Mouse (Mus musculus): ENCODE measurements around the gene Ttyh3. TPM values are rescaled to one million over a fixed set of nuclear protein-coding genes. Genes with fewer than 3 reads are reported as not detected.

Gene Ttyh3
- polyA plus RNA-seq, 1 experiment from 2014 or later = 51.4 TPM

DNA sequence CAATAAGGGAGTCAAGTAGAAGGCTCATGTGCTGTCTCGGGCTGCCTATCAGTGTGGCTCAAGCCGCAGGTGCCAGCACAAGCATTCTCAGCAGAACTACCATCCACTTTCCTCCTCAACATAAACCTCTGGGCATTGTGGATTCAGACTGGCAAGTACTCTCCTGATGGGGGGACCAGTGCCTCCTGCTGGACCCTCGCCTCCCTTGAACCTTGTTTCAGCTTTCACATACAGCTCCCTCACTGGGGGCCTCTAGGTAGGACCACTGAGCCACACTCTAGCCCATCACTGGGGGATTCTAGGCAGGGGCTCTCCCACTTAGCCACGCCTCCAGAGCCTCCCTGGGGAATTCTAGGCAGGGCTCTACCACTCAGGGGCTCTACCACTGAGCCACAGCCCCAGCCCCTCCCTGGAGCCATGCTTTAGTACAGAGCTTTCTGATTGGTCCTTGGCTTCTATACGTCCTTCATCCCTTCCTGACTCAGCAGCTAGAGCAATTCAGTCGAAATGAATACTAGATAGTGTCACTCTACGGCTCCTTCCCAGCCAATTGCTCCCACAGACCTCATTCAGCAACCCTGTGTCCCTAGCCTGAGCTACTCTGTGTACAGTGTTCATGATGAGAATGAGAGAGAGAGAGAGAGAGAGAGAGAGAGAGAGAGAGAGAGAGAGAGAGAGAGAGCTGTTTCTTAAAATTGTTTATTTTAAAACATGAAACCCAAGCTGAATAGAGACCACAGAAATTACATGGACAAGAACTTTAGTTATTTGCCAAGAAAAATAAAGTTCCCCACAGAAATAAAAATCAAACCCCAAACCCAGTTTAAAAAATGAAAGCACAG is 28.7 kb downstream of the Ttyh3 start:
- H3K36me3 ChIP-seq (ENCODE audit: control insufficient read depth, insufficient read depth, low read length) = peaks cover 18% of the 10 kb centered on the region
- no peak overlapping the region; the same call in 1 of the 2 replicates for H3K27ac ChIP-seq (replicated peaks; ENCODE audit: low read depth, low read length)
- H3K4me3 ChIP-seq (ENCODE audit: low read depth, low read length) = no peak overlapping the region
- no peak for DNase-seq (ENCODE audit: low spot score)
- no peaks in the 10 kb centered on the region for H3K9me3 ChIP-seq (ENCODE audit: control insufficient read depth, low read length)
- no peaks in the 10 kb centered on the region for H3K27me3 ChIP-seq (ENCODE audit: control insufficient read depth, insufficient read depth, low read length)
- H3K4me1 ChIP-seq (ENCODE audit: control insufficient read depth, insufficient read depth, low read length) = no peaks in the 10 kb centered on the region
- no peak overlapping the region for H3K9ac ChIP-seq (ENCODE audit: low read length)
- H3K4me2 ChIP-seq (ENCODE audit: low read depth, severe bottlenecking) = no peak overlapping the region
- 67% methylated on average over 7 of the region's 7 CpGs for WGBS
- peak; percentile 16; the same call in 1 of the 2 replicates for ATAC-seq (ENCODE audit: insufficient number of reproducible peaks, low FRiP score, low TSS enrichment, low read depth)

DNA sequence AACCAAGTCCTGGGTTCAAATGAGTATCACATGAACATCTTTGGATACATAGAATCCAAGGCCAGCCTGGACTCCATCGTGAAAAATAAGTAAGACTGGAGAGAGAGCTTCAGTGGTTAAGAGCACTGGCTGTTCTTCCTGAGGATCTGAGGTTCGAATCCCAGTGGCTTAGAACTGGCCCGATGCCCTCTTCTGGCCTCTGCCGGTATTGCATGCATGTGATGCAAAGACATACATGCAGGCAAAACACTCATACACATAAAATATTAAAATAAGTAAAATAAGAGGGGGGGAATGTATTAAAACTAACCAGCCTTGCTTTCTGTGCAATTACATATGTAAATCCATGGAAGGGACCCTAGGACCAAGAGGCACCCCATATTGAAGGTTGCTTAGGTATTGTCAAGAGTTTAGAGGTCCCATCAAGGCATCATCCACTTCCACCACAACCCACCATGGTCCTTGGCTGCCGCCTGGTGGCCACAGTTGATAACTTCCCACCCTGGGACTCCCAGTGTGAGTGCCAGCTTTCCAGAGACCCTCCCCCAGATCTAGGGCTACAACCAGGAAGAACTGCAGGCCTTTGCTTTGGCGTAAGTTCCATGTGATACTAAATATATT is 29.6 kb downstream of the Ttyh3 start:
- Histone ChIP-seq H3K4me2 (ENCODE audit: low read depth, severe bottlenecking) (no peak overlapping the region), H3K9ac (ENCODE audit: low read length) (no peak overlapping the region), H3K9me3 (ENCODE audit: control insufficient read depth, low read length) (no peaks in the 10 kb centered on the region), H3K4me3 (ENCODE audit: low read depth, low read length) (no peak overlapping the region), H3K27me3 (ENCODE audit: control insufficient read depth, insufficient read depth, low read length) (no peaks in the 10 kb centered on the region), H3K4me1 (ENCODE audit: control insufficient read depth, insufficient read depth, low read length) (no peaks in the 10 kb centered on the region), H3K36me3 (ENCODE audit: control insufficient read depth, insufficient read depth, low read length) (peaks cover 16% of the 10 kb centered on the region), H3K27ac (replicated peaks; ENCODE audit: low read depth, low read length) (no peak overlapping the region)
- ATAC-seq (ENCODE audit: insufficient number of reproducible peaks, low FRiP score, low TSS enrichment, low read depth) = no peak
- peak; percentile 90 for DNase-seq (ENCODE audit: low spot score)
- 27% methylated on average over 6 of the region's 6 CpGs for WGBS

GRCm38 (mm10) chr5:140617714-140618113 is 31.1 kb downstream of the Ttyh3 start:
- no peaks in the 10 kb centered on the region for H3K4me1 ChIP-seq (ENCODE audit: control insufficient read depth, insufficient read depth, low read length)
- no peak overlapping the region for H3K9ac ChIP-seq (ENCODE audit: low read length)
- H3K4me2 ChIP-seq (ENCODE audit: low read depth, severe bottlenecking) = no peak overlapping the region
- 70% methylated on average over 5 of the region's 5 CpGs for WGBS
- no peaks in the 10 kb centered on the region for H3K27me3 ChIP-seq (ENCODE audit: control insufficient read depth, insufficient read depth, low read length)
- DNase-seq (ENCODE audit: low spot score) (no peak), ATAC-seq (ENCODE audit: insufficient number of reproducible peaks, low FRiP score, low TSS enrichment, low read depth) (no peak)
- H3K36me3 ChIP-seq (ENCODE audit: control insufficient read depth, insufficient read depth, low read length) = peaks cover 5% of the 10 kb centered on the region
- no peaks in the 10 kb centered on the region for H3K9me3 ChIP-seq (ENCODE audit: control insufficient read depth, low read length)
- H3K27ac ChIP-seq (replicated peaks; ENCODE audit: low read depth, low read length) = no peak overlapping the region
- H3K4me3 ChIP-seq (ENCODE audit: low read depth, low read length) = no peak overlapping the region

- H3K27ac ChIP-seq (replicated peaks; ENCODE audit: low read depth, low read length) = no peak overlapping the region
- DNase-seq (ENCODE audit: low spot score) (no peak), ATAC-seq (ENCODE audit: insufficient number of reproducible peaks, low FRiP score, low TSS enrichment, low read depth) (no peak)
- 68% methylated on average over 9 of the region's 9 CpGs for whole genome bisulfite sequencing
- H3K27me3 ChIP-seq (ENCODE audit: control insufficient read depth, insufficient read depth, low read length) = peaks cover 7% of the 10 kb centered on the region; the same call in 1 of the 2 replicates
- H3K9me3 ChIP-seq (ENCODE audit: control insufficient read depth, low read length) = no peaks in the 10 kb centered on the region
- no peak overlapping the region for H3K4me2 ChIP-seq (ENCODE audit: low read depth, severe bottlenecking)
- peaks cover 5% of the 10 kb centered on the region; the same call in 1 of the 2 replicates for H3K4me1 ChIP-seq (ENCODE audit: control insufficient read depth, insufficient read depth, low read length)
- 0 out of 2 replicates have a peak, but pooled peaks cover 2% of the 10 kb centered on the region for H3K36me3 ChIP-seq (ENCODE audit: control insufficient read depth, insufficient read depth, low read length)
- H3K9ac ChIP-seq (ENCODE audit: low read length) = no peak overlapping the region
- no peak overlapping the region for H3K4me3 ChIP-seq (ENCODE audit: low read depth, low read length)
Observed at GRCm38 (mm10) chr5:140616691-140617090, 32.1 kb downstream of the Ttyh3 start.

- no peak overlapping the region for H3K4me3 ChIP-seq (ENCODE audit: low read depth, low read length)
- H3K9ac ChIP-seq (ENCODE audit: low read length) = no peak overlapping the region
- no peak for DNase-seq (ENCODE audit: low spot score)
- peaks cover 11% of the 10 kb centered on the region for H3K4me1 ChIP-seq (ENCODE audit: control insufficient read depth, insufficient read depth, low read length)
- H3K4me2 ChIP-seq (ENCODE audit: low read depth, severe bottlenecking) = no peak overlapping the region
- WGBS = 84% methylated on average over 6 of the region's 6 CpGs
- 0 out of 2 replicates have a peak, but pooled peaks cover 2% of the 10 kb centered on the region for H3K36me3 ChIP-seq (ENCODE audit: control insufficient read depth, insufficient read depth, low read length)
- peaks cover 12% of the 10 kb centered on the region; the same call in 1 of the 2 replicates for H3K27me3 ChIP-seq (ENCODE audit: control insufficient read depth, insufficient read depth, low read length)
- H3K27ac ChIP-seq (replicated peaks; ENCODE audit: low read depth, low read length) = no peak overlapping the region
- ATAC-seq (ENCODE audit: insufficient number of reproducible peaks, low FRiP score, low TSS enrichment, low read depth) = no peak
- H3K9me3 ChIP-seq (ENCODE audit: control insufficient read depth, low read length) = no peaks in the 10 kb centered on the region
Observed at GRCm38 (mm10) chr5:140616110-140616503, 32.7 kb downstream of the Ttyh3 start.

GRCm38 (mm10) chr5:140615321-140616109 is 33.3 kb downstream of the Ttyh3 start:
- WGBS = 84% methylated on average over 10 of the region's 10 CpGs
- no peak for DNase-seq (ENCODE audit: low spot score)
- ATAC-seq (ENCODE audit: insufficient number of reproducible peaks, low FRiP score, low TSS enrichment, low read depth) = no peak
- Histone ChIP-seq H3K9me3 (ENCODE audit: control insufficient read depth, low read length) (no peaks in the 10 kb centered on the region), H3K9ac (ENCODE audit: low read length) (no peak overlapping the region), H3K36me3 (ENCODE audit: control insufficient read depth, insufficient read depth, low read length) (0 out of 2 replicates have a peak, but pooled peaks cover 2% of the 10 kb centered on the region), H3K27ac (replicated peaks; ENCODE audit: low read depth, low read length) (no peak overlapping the region), H3K27me3 (ENCODE audit: control insufficient read depth, insufficient read depth, low read length) (peaks cover 18% of the 10 kb centered on the region), H3K4me2 (ENCODE audit: low read depth, severe bottlenecking) (no peak overlapping the region), H3K4me1 (ENCODE audit: control insufficient read depth, insufficient read depth, low read length) (peaks cover 17% of the 10 kb centered on the region), H3K4me3 (ENCODE audit: low read depth, low read length) (no peak overlapping the region)

DNA sequence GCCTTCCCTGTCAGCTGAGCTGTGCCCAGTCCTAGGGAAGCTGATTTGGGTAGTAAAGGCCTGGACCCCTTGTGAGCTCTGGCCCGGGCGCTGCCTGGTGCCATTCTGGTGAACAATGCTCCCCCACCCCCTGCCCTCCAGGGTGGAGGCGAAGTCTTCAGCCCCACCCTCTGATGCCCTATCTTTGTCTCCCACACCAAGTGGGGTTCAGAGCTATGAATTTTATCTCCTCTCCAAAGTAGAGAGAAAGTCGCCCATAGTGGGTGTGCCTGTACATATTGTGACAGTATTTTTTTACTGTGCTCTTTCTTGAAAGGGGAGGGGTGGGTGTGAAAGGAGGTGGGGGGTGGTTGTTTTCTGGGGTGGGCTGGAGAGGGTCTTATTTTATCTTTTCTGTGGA is 34.0 kb downstream of the Ttyh3 start:
- Histone ChIP-seq H3K27ac (replicated peaks; ENCODE audit: low read depth, low read length) (no peak overlapping the region), H3K4me2 (ENCODE audit: low read depth, severe bottlenecking) (no peak overlapping the region), H3K4me1 (ENCODE audit: control insufficient read depth, insufficient read depth, low read length) (peaks cover 20% of the 10 kb centered on the region), H3K27me3 (ENCODE audit: control insufficient read depth, insufficient read depth, low read length) (peaks cover 21% of the 10 kb centered on the region), H3K9me3 (ENCODE audit: control insufficient read depth, low read length) (no peaks in the 10 kb centered on the region), H3K9ac (ENCODE audit: low read length) (no peak overlapping the region), H3K4me3 (ENCODE audit: low read depth, low read length) (no peak overlapping the region), H3K36me3 (ENCODE audit: control insufficient read depth, insufficient read depth, low read length) (0 out of 2 replicates have a peak, but pooled peaks cover 2% of the 10 kb centered on the region)
- DNase-seq (ENCODE audit: low spot score) (no peak), ATAC-seq (ENCODE audit: insufficient number of reproducible peaks, low FRiP score, low TSS enrichment, low read depth) (no peak)
- 87% methylated on average over 4 of the region's 4 CpGs for WGBS

DNA sequence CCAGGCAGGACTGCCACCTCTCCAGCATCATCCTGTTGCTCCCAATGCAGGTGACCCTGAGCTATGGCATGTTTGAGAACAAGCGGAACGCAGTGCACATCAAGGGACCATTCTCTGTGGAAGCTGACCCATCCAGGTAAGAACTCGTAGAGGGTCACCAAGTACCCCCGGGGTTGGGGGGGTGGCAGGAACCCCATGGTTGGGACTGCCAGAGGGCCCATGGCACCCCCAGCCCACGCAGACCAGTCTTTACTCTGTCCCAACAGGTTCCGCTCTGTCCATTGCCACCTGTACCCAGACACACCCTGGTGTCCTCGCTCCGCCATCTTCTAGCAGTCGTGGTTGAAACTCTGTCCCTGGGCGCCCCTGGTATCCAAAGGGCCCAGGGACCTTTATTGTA is 34.7 kb downstream of the Ttyh3 start:
- Histone ChIP-seq H3K9me3 (ENCODE audit: control insufficient read depth, low read length) (no peaks in the 10 kb centered on the region), H3K4me1 (ENCODE audit: control insufficient read depth, insufficient read depth, low read length) (peaks cover 26% of the 10 kb centered on the region), H3K4me2 (ENCODE audit: low read depth, severe bottlenecking) (no peak overlapping the region), H3K4me3 (ENCODE audit: low read depth, low read length) (no peak overlapping the region), H3K27me3 (ENCODE audit: control insufficient read depth, insufficient read depth, low read length) (peaks cover 28% of the 10 kb centered on the region), H3K36me3 (ENCODE audit: control insufficient read depth, insufficient read depth, low read length) (0 out of 2 replicates have a peak, but pooled peaks cover 2% of the 10 kb centered on the region), H3K9ac (ENCODE audit: low read length) (no peak overlapping the region), H3K27ac (replicated peaks; ENCODE audit: low read depth, low read length) (no peak overlapping the region)
- DNase-seq (ENCODE audit: low spot score) (no peak), ATAC-seq (ENCODE audit: insufficient number of reproducible peaks, low FRiP score, low TSS enrichment, low read depth) (no peak)
- WGBS = 95% methylated on average over 10 of the region's 10 CpGs
